Mouse (Mus musculus) adrenal gland, adult 18-20 months (tissue): Measurements from ENCODE around the gene Tmem233. TPM values are rescaled to one million over a fixed set of nuclear protein-coding genes. Genes with fewer than 3 reads are reported as not detected.
A peak's percentile ranks its signal among the peaks of the same experiment; 100 is the strongest.

Experiments
- DNase-seq, 2 experiments: peaks; one replicate each; pipeline ENCODE4 v3.0.0; 2021 to 2022; ENCODE audit warnings: low spot score in 2 of 2
- long read RNA-seq, 2 experiments: library from polyadenylated mRNA; stranded (forward); transcript quantifications; one replicate each; pipeline ENCODE4 v2.0.0; 2021
- total RNA-seq, 2 experiments: library from RNA; stranded (reverse); gene quantifications; 1 replicate in 1 of 2; 2 replicates in 1 of 2; pipeline ENCODE4 v1.2.3; 2021

The Tmem233 gene
- not detected for total RNA-seq
- long read RNA-seq, experiment 1 = 0 reads
- long read RNA-seq, experiment 2 = 0 reads

DNA sequence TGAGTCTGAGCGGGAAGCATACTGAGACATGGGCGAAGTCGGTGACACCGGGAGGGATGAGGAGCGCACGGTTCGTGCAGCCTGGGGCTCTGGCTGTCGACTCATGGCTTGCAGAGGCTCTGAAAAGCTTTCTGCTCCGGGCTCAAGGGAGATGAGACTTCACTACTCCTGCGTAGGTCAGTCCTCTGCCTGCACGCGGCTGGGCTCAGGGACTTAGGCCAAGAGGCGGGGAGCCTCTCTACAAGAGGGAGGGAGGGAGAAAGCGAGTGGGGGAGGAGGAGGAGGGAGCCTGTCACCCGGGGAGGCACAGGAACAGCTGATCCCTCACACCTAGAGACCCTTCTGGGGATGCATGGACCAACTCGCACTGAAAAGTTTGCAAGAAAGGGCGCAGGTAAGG is at the start of gene Tmem233:
Gene Tmem233 (minus strand): TSS at position 164 of the 400 bp plus-strand sequence.
- DNase-seq = no peak

- DNase-seq = peak; percentile 64 to 69
These were observed 40.3 kb upstream of the Tmem233 start for GRCm38 (mm10) chr5:116123344-116123743.

- DNase-seq = peak; percentile 12 to 45
These were observed 33.5 kb upstream of the Tmem233 start for GRCm38 (mm10) chr5:116116567-116116966.

DNA sequence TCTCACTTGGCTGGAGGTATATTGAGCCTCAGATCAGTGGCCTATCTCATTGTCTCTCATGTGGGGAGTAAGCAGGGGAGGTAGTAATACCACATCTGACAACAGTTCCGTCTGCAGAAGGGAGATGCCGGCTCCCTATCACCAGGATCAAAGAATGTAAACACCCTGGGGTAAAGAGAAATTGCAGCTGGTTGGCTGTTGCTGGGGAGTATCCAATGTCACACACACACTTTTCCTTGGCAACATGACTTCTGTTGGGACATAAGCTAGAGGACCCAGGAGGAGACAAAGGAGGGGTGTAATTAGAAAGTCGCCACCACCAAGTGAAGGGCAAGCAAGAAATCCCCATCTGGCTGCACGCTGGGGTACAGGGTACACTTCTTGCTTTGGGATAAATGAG is 33.1 kb upstream of the Tmem233 start:
- no peak for DNase-seq

GRCm38 (mm10) chr5:116115071-116115834 is 32.2 kb upstream of the Tmem233 start:
- no peak for DNase-seq

- DNase-seq = no peak
These were observed 25.6 kb upstream of the Tmem233 start for GRCm38 (mm10) chr5:116108651-116109050.

DNA sequence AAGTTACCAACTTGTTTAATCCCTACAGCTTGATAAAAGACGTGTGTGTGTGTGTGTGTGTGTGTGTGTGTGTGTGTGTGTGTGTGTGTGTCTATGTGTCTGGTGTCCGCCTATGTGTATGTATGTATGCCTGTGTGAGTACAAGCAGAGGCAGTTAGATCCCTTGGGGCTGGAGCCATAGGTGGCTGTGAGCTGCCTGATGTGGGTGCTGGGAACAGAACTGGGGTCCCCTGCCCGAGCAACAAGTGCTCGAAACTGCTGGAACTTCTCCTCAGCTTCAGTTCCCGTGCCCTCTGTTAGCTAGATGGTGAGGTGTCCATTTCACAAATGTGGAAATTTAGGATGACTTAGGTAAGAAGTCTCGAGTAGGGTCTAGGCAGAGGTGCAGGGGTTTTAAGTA is 1.2 kb upstream of the Tmem233 start:
- no peak for DNase-seq

- no peak for DNase-seq
These were observed 673 bp downstream of the Tmem233 start for GRCm38 (mm10) chr5:116082241-116082900.

DNA sequence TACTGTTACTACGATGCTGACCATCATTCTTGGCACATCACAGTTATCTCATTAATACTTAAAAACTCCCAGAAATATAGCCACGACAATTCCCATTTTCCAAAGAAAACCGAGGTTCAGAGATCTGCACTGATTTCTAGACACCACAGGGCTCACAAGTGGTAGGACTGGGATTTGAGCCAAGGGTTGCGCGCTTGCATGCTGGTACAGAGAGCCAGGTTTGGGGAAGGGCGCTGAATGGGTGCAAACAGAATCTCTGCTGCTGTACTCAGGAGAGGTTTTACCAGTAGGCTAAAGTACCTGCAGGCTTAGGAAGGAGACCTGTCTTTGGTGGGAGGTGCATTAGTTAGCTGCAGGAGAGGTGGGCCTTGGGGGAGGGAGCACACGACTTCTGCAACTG is 1.4 kb downstream of the Tmem233 start:
- DNase-seq = no peak

DNA sequence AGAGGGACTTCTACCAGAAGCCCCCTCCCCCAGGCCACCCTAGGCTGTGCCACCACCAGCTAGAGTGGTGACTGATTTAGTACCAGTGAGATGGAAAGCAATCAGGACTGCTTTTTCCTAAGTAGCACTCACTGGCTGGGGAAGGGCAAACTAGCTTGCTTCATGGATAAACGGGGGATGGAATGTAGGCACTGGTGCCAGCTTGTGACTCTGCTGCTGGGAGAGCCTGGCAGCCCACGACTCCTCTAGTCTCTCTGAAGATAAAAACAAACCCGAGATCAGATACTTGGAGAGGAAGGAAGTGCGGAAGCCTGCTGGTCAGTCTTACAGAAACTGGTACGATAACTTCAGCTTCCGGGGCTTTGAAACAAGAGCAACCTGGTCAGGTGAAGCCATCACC is 2.3 kb downstream of the Tmem233 start:
- DNase-seq = no peak

- no peak for DNase-seq
These were observed 13.4 kb downstream of the Tmem233 start for GRCm38 (mm10) chr5:116069618-116070017.

- no peak for DNase-seq
These were observed 30.2 kb downstream of the Tmem233 start for GRCm38 (mm10) chr5:116052826-116053225.

- no peak for DNase-seq
These were observed 30.9 kb downstream of the Tmem233 start for GRCm38 (mm10) chr5:116052171-116052570.

- DNase-seq = no peak
These were observed 33.2 kb downstream of the Tmem233 start for GRCm38 (mm10) chr5:116049821-116050220.

DNA sequence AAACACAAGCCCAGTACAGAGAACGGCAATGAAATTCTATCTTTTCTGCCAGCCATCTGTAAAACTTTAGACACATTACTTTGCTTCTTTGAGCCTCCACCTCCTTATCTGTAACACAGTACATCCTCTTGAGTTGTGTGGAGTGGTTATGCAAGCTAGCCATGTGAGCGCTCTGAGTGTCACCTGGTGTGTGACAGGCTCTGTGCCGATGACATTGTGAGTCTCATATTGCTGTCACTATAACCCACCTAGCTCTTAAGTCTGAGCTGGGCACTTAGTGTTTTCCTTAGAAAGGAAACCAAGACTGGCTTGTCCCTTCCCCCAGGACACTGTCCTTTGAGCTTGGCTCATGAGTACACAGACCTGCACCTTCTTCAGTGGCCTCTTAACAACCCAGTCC is 34.7 kb downstream of the Tmem233 start:
- DNase-seq = no peak

DNA sequence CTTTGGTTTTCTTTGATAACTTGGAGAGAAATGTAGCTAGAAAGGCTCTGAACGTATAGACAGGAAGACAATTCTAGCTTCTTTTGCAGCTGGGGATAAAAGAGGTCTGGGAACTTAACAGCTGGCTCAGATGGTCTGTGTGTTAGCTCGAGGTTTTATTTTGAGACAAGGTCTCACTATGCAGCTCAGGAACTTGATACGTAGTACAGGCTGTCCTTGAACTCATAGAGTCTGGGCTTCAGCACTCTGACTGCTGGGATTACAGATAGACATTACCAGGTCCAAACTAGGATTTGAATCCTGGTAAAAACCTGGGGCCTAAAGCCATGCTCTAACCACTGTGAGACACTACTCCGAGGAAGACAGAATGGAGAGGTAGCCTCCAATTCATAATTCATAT is 36.8 kb downstream of the Tmem233 start:
- DNase-seq = no peak

- no peak for DNase-seq
These were observed 37.5 kb downstream of the Tmem233 start for GRCm38 (mm10) chr5:116045581-116045980.

GRCm38 (mm10) chr5:116042241-116042640 is 40.8 kb downstream of the Tmem233 start:
- no peak for DNase-seq

DNA sequence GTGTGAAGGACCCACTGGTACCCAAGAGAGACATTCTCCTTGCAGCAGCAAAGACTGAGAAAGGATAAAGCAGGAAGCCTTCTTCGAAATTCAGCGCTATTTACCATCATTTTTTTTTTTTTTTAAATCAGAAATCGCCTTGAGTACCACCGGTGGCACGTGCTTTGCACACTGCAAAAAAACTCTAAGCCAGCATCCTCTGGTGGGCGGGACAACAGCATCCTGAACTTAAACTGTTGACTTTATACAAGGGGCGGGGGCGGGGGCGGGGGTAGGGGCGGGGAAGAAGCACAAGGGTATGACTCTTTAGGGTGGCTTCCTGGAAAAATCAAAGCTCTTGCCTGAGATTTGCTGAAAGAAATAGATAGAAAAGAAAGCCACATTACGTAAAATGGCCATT is 43.3 kb downstream of the Tmem233 start:
- DNase-seq = no peak

- DNase-seq = no peak
These were observed 45.3 kb downstream of the Tmem233 start for GRCm38 (mm10) chr5:116037731-116038130.

DNA sequence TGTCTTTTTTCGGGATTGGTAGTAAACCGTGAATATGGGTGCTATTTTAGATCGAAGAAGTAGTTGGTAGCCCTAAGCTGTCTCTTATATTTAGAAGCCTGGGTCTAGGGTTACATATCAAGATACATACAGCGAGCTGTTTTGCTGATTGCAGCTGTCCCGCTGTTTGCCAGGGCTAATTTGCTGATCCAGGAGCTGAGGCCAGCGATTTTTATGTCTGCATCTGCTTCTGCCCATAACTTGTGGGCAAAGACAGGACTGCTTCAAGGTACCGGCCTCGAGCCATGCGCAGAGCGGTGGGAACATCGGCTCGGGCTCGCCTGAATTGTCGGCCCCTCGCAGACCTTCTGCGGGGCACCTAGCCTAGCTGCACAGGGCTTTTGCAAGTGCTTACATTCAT is 46.6 kb downstream of the Tmem233 start:
- DNase-seq = no peak

DNA sequence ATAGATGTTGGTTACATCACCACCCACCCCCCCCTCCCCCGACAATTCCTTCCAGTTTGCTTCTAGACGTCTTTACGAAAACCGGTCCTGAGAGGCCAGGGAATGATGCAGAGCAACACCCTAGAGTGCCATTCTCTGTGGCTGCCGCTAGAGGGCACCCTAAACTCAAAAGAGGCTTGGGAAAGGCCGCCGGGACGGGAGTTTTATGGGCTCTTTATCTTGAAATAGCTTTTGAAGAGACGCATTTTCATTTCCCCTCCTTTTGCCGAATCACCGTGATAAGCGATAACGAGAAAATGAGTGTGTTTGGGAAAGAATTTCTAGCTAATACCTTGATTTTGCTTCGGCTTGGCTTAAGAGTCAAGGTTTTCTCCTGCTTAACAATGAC is 51.9 kb downstream of the Tmem233 start:
- peak; percentile 77 for DNase-seq
